Mouse (Mus musculus): ENCODE data around the gene Poll.

- TF ChIP-seq CTCF (conservative IDR thresholded peaks at IDR 0.05; ENCODE audit: low read length) (no peak), NANOG (IDR thresholded peaks at IDR 0.05; ENCODE audit: borderline replicate concordance, low read length) (no peak), POU5F1 (IDR thresholded peaks at IDR 0.05; ENCODE audit: borderline replicate concordance, low read length) (no peak)
These were observed 44.1 kb downstream of the Poll start for GRCm38 (mm10) chr19:45516264-45516663.
